Mouse (Mus musculus) E14TG2a.4 (cell line): ENCODE data around the gene Ccm2l.

Experiments used
- CTCF ChIP-seq: conservative IDR thresholded peaks from 2 replicates; pipeline ENCODE4 v1.5.1; 2014; ENCODE audit warnings: low read length
- POU5F1 ChIP-seq: IDR thresholded peaks from 2 replicates; pipeline ENCODE4 v1.6.1; 2014; ENCODE audit warnings: low read length, borderline replicate concordance

- no peak for TF ChIP-seq POU5F1
- no peak for TF ChIP-seq CTCF
These were observed 39.7 kb upstream of the Ccm2l start for GRCm38 (mm10) chr2:153026052-153026451.
